Mouse (Mus musculus) myocyte (in vitro differentiated cells): Measurements from ENCODE around the gene Arhgef17.

Experiments used
- CEBPB ChIP-seq: IDR thresholded peaks from 2 replicates; pipeline ENCODE4 v1.6.1; 2011; ENCODE audit warnings: mild to moderate bottlenecking, moderate library complexity; ENCODE audit not compliant: poor library complexity, insufficient read depth, severe bottlenecking
- E2F4 ChIP-seq: IDR thresholded peaks from one replicate; pipeline ENCODE4 v1.6.1; 2011; ENCODE audit warnings: mild to moderate bottlenecking, control low read depth, moderate library complexity; ENCODE audit not compliant: insufficient read depth
- MAX ChIP-seq: IDR thresholded peaks from one replicate; pipeline ENCODE4 v1.6.1; 2011; ENCODE audit warnings: low read depth, mild to moderate bottlenecking, control low read depth
- POLR2A ChIP-seq: IDR thresholded peaks from one replicate; pipeline ENCODE4 v1.6.1; 2011; ENCODE audit warnings: low read depth, mild to moderate bottlenecking, control low read depth, moderate library complexity; ENCODE audit not compliant: insufficient read length
- POLR2AphosphoS2 ChIP-seq: IDR thresholded peaks from one replicate; pipeline ENCODE4 v1.6.1; 2011; ENCODE audit warnings: low read depth, control low read depth; ENCODE audit not compliant: insufficient read length
- TCF12 ChIP-seq: IDR thresholded peaks from one replicate; pipeline ENCODE4 v1.6.1; 2011; ENCODE audit warnings: mild to moderate bottlenecking, control low read depth; ENCODE audit not compliant: poor library complexity, insufficient read depth, severe bottlenecking
- USF1 ChIP-seq: IDR thresholded peaks from one replicate; pipeline ENCODE4 v1.6.1; 2011; ENCODE audit warnings: low read depth, mild to moderate bottlenecking, control low read depth, moderate library complexity

DNA sequence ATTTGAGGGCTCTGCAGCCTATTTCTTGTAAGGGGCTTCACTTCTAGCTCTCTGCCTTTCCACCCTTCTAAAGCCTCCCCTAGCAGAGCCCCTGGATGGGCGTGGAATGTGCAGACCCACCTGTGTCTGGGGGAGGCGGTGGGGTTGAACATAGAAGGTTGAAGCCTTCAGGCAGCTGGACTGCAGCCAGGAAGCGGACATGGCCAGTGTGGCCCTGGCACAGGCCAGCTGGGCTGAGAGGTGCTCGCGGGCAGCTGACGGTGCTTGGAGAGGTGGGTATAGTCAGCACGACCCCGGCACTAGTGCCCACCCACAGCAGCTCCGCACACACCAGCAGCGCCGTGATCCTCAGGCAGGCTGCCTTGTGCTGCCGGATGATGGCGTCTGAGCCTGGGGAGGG lies 55.6 kb downstream of the Arhgef17 start:
- no peak for TF ChIP-seq POLR2AphosphoS2
- no peak for TF ChIP-seq CEBPB
- no peak for TF ChIP-seq E2F4
- TF ChIP-seq MAX, result no peak
- no peak for TF ChIP-seq POLR2A
- TF ChIP-seq TCF12, result no peak
- no peak for TF ChIP-seq USF1
